Mouse (Mus musculus): ENCODE results near the gene Fgf5.

GRCm38 (mm10) chr5:98283696-98284478 is 29.9 kb downstream of the Fgf5 start:
- TF ChIP-seq CTCF (IDR thresholded peaks at IDR 0.05; ENCODE audit: low read depth, low read length) (no peak), POLR2A (IDR thresholded peaks at IDR 0.05; ENCODE audit: insufficient read depth, low read length) (no peak), EP300 (IDR thresholded peaks at IDR 0.05; ENCODE audit: insufficient read depth, low read depth, low read length) (no peak)

All from ES-Bruce4 (cell line).